Mouse (Mus musculus): Measurements from ENCODE around the gene Atf7ip.

DNA sequence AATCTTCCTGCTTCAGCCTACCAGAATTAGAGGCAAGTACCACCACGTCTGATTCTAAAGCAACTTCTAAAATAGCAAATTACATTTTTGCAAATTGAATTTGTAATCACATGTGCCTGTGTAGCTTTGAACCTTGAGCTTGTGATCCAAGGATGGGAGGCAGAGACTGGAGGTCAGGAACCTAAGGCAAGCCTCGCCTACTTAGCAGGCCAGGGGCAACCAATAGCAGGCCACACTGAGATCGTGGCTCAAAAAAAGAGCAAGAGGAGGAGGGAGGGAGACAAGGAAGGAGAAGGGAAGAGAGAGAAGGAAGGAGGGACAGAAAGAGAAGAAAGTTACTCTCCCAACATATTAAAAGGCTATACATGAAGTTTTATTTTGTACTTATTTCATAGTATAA is 28.5 kb downstream of the Atf7ip start:
- no peak for TF ChIP-seq POLR2A (IDR thresholded peaks at IDR 0.05; ENCODE audit: insufficient read depth, low read length)
- no peak for TF ChIP-seq CTCF (IDR thresholded peaks at IDR 0.05; ENCODE audit: low read depth, low read length)
